Mouse (Mus musculus): ENCODE data around the gene Stard3.

DNA sequence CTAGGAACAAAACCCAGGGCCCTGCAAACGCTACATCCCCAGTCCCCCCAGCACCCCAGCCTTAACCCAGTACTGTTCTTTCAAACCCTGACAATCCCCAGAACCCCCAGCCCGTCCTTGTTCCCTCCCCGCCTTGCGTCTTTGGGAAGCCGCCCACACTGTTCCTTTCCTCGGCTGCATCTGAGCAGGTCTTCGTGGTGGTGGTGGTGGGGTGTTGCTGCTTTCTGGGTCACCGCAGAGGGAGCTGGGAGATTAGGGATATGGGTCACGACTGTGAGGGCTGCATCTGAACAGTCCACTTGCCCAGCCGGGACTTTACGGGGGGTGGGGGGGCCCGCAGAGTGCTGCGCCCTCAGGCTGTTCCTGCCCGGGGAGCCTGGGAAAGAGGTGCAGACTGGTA, 3.7 kb upstream of the Stard3 start:
- TF ChIP-seq CTCF (IDR thresholded peaks at IDR 0.05; ENCODE audit: borderline replicate concordance, control insufficient read depth, extremely low read depth, insufficient read depth, low read length, poor library complexity) = no peak
- TF ChIP-seq POLR2A (IDR thresholded peaks at IDR 0.05; ENCODE audit: control insufficient read depth, extremely low read depth, insufficient read depth, low read length, poor library complexity) = no peak

Data from thymus, adult 2 months (tissue).